Mouse (Mus musculus) heart, embryonic 14.5 days (tissue): Measurements from ENCODE around the gene Lztfl1. TPM values are rescaled to one million over a fixed set of nuclear protein-coding genes. Genes with fewer than 3 reads are reported as not detected.
A peak's percentile ranks its signal among the peaks of the same experiment; 100 is the strongest.
"Not testable (repeated sequence)": the region's sequence is repeated elsewhere in the genome, so short reads cannot be mapped to it uniquely, and the experiment has no call there.

Experiments used
- ATAC-seq: fragments of 200-750 bp; cut with Nextera tagmentation; 2 replicates; pipeline ENCODE4 v1.8.0; 2017; ENCODE audit warnings: low read depth, moderate TSS enrichment; ENCODE audit not compliant: insufficient number of reproducible peaks, insufficient read depth, low FRiP score
- H3K27ac ChIP-seq, 2 experiments: fragments of 200-500 bp in 1 of 2; fragments of 300-500 bp in 1 of 2; sonication (generic) in 1 of 2; replicated peaks in 1 of 2; 2 replicates each; pipeline ENCODE4 v1.5.1; 2012 to 2014; ENCODE audit warnings: low read depth in 2 of 2, low read length in 2 of 2, control low read depth in 1 of 2, mild to moderate bottlenecking in 1 of 2, mixed read lengths in 1 of 2; ENCODE audit not compliant: control insufficient read depth in 1 of 2, insufficient read depth in 1 of 2
- H3K27me3 ChIP-seq: fragments of 300-500 bp; sonication (generic); 2 replicates; pipeline ENCODE4 v1.6.1; 2014; ENCODE audit warnings: mild to moderate bottlenecking, low read length, control low read depth; ENCODE audit not compliant: control insufficient read depth, insufficient read depth
- H3K36me3 ChIP-seq: fragments of 300-500 bp; sonication (generic); 2 replicates; pipeline ENCODE4 v1.6.1; 2014; ENCODE audit warnings: mild to moderate bottlenecking, control low read depth, low read length, mixed read lengths; ENCODE audit not compliant: control insufficient read depth, insufficient read depth
- H3K4me1 ChIP-seq, 2 experiments: fragments of 200-500 bp in 1 of 2; fragments of 300-500 bp in 1 of 2; sonication (generic) in 1 of 2; 2 replicates each; pipeline ENCODE4 v1.6.1; 2012 to 2014; ENCODE audit warnings: low read length in 2 of 2, control low read depth in 1 of 2, mixed read lengths in 1 of 2; ENCODE audit not compliant: control insufficient read depth in 2 of 2, insufficient read depth in 2 of 2
- H3K4me2 ChIP-seq: fragments of 300-500 bp; sonication (generic); 2 replicates; pipeline ENCODE4 v1.6.1; 2014; ENCODE audit warnings: mild to moderate bottlenecking, low read length
- H3K4me3 ChIP-seq, 2 experiments: fragments of 200-500 bp in 1 of 2; fragments of 300-500 bp in 1 of 2; sonication (generic) in 1 of 2; 2 replicates each; pipeline ENCODE4 v1.5.1; 2012 to 2014; ENCODE audit warnings: low read length in 2 of 2, mild to moderate bottlenecking in 2 of 2, control low read depth in 1 of 2, low read depth in 1 of 2, moderate library complexity in 1 of 2; ENCODE audit not compliant: control insufficient read depth in 1 of 2, insufficient read depth in 1 of 2
- H3K9ac ChIP-seq: fragments of 300-500 bp; sonication (generic); 2 replicates; pipeline ENCODE4 v1.6.1; 2014; ENCODE audit warnings: mild to moderate bottlenecking, low read length
- H3K9me3 ChIP-seq: fragments of 300-500 bp; sonication (generic); 2 replicates; pipeline ENCODE4 v1.6.1; 2016; ENCODE audit warnings: low read length, control low read depth; ENCODE audit not compliant: control insufficient read depth
- WGBS: fragments of 180-500 bp; shearing (Covaris S2); extraction: QIAGEN DNeasy Blood & Tissue Kit; methylation state at CpG from one replicate; pipeline ENCODE4 v1.1.7; 2014; 5-methylcytosine and 5-hydroxymethylcytosine counted together
- polyA plus RNA-seq: library from polyadenylated mRNA; unstranded; fragments of >200 nt; fragmentation: Nextera tagmentation; extraction: Ambion mirVana; gene quantifications from 2 replicates; pipeline ENCODE4 v1.2.1, GENCODE M21; 2014

The Lztfl1 gene
- polyA plus RNA-seq, 1 experiment from 2014 or later: 39.3 TPM

DNA sequence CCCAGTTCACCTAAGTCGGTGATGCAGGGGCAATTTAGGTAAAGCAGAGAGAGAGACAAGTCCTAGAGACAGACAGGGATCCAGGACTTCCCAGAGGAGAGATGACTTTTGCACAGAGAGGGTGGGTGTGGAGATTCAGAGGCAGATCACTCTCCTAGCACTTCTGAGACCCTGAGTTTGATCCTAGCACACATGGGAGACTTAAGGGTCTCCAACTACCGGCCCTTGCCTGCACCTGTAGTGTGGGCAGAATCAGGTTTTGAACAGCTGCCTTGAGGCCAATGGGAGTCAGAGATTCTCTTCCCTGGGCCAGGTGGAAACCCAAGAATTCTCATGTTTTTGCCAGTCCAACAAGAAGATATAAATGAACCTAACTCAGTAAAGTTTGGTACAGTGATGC is 38.3 kb downstream of the Lztfl1 start:
- Histone ChIP-seq H3K9me3 (no peaks in the 10 kb centered on the region), H3K9ac (no peak overlapping the region), H3K4me1 (peaks cover 5 to 9% of the 10 kb centered on the region in 2 experiments; a peak in 3 of 4 replicates), H3K4me2 (peak overlapping the region; percentile 80), H3K36me3 (no peaks in the 10 kb centered on the region), H3K27me3 (peaks cover 78% of the 10 kb centered on the region), H3K4me3 (no peak overlapping the region), H3K27ac (no peak overlapping the region)
- WGBS: 28% methylated on average over 2 of the region's 2 CpGs
- ATAC-seq: no peak

DNA sequence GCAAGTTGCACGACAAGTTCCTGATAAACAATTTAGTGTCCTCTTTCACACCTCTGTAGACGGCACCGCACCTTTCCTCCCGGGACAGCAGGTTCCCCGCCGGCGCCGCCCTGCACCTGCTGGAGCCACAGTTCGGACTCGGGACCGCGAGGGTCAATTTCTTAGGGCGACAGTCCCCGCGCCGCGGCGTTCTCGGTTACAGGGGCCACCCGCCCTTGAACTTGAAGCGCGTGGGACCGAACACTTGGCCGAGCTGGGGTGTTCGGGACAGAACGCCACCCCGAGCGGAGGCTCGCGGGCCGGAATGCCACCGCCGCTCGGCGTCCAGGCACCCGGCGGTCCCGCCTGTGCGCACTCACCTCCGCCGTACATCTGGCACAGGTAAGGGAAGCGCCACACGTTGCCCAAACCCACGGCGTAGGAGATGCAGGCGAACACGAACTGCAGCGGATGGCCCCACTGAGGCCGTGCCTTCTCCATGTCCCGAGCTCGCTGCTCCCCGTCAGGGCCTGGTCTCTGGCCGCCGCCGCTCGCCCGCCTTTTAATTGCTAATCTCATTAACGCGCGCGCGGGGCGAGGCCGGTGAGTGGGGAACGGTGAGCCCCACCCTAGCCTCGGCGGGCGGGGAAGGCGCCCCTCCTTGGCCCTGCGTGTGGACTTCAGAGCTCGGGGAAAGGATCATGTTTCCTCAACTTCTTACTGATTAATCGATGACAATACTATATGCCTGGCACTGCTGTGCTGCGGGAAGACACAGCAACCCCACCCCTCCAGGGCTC is 39.0 kb downstream of the Lztfl1 start, which contains the start of the genes Ccr9 and Slc6a20a:
Ccr9 (plus strand) TSS at position 113 of the 779 bp plus-strand sequence.
Slc6a20a (minus strand) TSS at position 559 of the 779 bp plus-strand sequence.
- H3K27ac ChIP-seq: no peak within 1 kb of the TSS
- no peaks in the 10 kb centered on the region for H3K36me3 ChIP-seq
- no peak for ATAC-seq
- H3K4me2 ChIP-seq: peak within 1 kb of the TSS; percentile 80
- peak within 1 kb of the TSS; percentile 34 to 44 for H3K4me3 ChIP-seq
- H3K9me3 ChIP-seq: no peaks in the 10 kb centered on the region
- WGBS: 1% methylated on average over 73 of the region's 73 CpGs
- H3K27me3 ChIP-seq: peaks cover 84% of the 10 kb centered on the region
- H3K9ac ChIP-seq: peak within 1 kb of the TSS; percentile 14; the same call in 1 of the 2 replicates
- peaks cover 5 to 9% of the 10 kb centered on the region in 2 experiments; a peak in 3 of 4 replicates for H3K4me1 ChIP-seq

DNA sequence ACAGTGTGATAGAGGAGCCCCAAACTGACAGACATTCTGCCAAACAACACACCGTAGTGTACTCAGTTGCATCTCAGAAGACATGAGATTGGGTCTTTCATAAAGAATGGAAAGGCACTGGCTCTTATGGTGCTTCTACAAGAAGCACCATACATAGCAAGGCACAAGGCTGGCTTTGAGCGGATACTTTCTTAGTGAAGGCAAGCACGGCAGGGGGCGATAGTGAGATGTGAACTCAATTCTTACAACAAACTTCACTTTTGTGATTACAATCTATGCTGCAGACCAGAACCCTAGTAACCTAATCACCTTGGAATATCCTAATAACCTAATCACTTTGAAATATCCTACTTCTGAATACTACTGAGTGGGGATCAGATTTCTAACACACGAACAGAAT is 51.9 kb downstream of the Lztfl1 start:
- H3K4me3 ChIP-seq: no peak overlapping the region
- H3K27ac ChIP-seq: no peak overlapping the region
- H3K4me2 ChIP-seq: no peak overlapping the region
- 55% methylated on average over 5 of the region's 5 CpGs for WGBS
- no peak overlapping the region for H3K9ac ChIP-seq
- no peaks in the 10 kb centered on the region for H3K36me3 ChIP-seq
- no peaks in the 10 kb centered on the region for H3K4me1 ChIP-seq
- no peaks in the 10 kb centered on the region for H3K27me3 ChIP-seq
- H3K9me3 ChIP-seq: no peaks in the 10 kb centered on the region
- no peak for ATAC-seq

DNA sequence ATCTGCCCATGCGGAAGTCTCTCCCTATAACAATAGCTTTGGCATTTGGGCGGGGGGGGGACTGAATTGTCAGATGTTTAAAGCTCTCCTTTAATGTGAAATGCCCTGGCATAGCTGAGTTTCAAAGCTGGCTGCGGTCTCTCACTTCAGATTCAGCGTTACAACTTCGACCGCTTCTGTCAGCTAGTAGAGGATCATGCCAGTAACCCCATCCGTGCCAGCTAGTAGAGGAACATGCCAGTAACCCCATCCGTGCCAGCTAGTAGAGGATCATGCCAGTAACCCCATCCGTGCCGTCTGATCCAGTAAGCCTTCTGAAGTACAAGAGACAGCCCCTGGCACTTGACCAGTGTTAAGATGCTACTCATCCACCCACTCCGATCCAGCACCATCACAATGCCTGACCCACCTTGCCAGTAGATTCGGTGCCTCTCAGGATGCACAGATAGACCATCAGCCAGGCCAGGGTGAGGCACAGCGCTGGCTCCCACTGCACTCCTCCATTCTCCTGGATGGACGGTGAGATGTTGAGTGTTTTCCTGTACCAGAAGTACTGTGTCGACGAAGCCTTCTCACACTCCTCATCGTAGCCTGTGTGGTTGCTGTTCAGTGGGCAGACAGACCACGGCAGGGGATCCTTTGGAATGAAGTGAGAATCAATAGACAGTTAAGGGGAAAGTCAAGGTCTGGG is 57.4 kb downstream of the Lztfl1 start:
- H3K27ac ChIP-seq, H3K27me3 ChIP-seq, H3K4me2 ChIP-seq, H3K36me3 ChIP-seq, H3K4me3 ChIP-seq, H3K9me3 ChIP-seq, H3K9ac ChIP-seq, ATAC-seq, H3K4me1 ChIP-seq: not testable (repeated sequence)
- WGBS: 75% methylated on average over 17 of the region's 18 CpGs

DNA sequence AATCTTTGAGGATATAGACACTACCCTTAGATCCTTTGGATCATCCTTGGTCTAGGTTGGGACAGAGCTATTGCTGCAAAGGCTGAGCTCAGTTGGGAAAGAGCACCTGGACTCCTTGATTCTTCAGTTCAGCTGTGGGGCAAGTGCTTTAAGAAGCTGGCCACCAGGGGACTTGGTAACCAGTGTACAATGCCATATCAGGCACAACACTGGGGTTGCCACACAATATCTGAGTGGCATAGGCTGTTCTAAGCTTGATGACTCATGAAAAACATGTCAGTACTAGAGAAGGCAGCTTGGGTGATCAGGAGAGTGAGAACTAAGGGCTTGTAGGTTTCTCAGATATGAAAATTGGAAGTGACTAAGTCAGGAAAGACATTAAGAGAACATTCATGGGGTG is 58.5 kb downstream of the Lztfl1 start:
- Histone ChIP-seq H3K27me3 (peaks cover 2% of the 10 kb centered on the region; the same call in 1 of the 2 replicates), H3K4me2 (no peak overlapping the region), H3K9ac (no peak overlapping the region), H3K4me1 (no peaks in the 10 kb centered on the region), H3K4me3 (no peak overlapping the region), H3K9me3 (no peaks in the 10 kb centered on the region), H3K36me3 (no peaks in the 10 kb centered on the region), H3K27ac (no peak overlapping the region)
- no peak for ATAC-seq

DNA sequence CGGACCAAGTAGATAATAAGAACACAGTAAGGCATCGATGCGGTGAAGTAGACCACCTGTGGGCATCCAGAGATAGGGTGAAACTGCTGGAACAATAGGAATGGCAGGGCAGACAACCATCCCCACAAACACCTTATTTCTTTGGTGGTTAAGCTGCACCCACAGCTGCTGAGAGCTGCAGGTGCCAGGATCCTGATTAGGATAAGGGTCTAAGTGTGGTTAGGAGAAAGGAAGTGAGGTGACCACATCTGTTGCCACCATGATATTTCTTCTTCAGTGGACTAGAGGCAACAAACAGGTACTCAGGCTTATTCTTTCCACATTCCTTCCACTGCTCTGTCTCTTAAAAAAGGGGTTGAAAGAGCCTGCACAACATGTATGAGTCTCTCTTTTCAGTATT is 60.0 kb downstream of the Lztfl1 start:
- Histone ChIP-seq H3K9me3 (no peaks in the 10 kb centered on the region), H3K9ac (no peak overlapping the region), H3K36me3 (no peaks in the 10 kb centered on the region), H3K4me3 (no peak overlapping the region), H3K4me1 (no peaks in the 10 kb centered on the region), H3K27ac (no peak overlapping the region), H3K4me2 (no peak overlapping the region), H3K27me3 (peaks cover 2% of the 10 kb centered on the region; the same call in 1 of the 2 replicates)
- WGBS: 71% methylated on average over 3 of the region's 3 CpGs
- ATAC-seq: no peak

DNA sequence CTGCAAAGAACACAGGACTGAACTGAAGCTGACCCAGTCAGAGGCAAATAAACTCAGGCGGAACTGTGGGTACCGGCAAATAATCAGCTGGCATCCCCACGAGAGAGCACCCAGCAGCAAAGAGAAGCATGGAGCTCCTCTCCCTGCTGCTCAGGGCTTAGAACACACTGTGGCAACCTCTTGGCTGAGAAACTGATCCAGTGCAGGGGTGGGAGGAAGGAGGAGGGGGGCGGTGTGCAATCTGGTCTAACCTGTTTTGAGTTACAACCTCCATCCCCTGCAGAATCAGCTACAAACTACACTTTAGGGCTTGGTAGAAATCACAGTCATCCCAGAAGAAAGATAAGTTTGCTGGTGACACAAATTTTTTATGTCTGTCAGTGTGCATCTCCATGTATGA is 66.1 kb downstream of the Lztfl1 start:
- H3K9me3 ChIP-seq: no peaks in the 10 kb centered on the region
- no peak overlapping the region for H3K9ac ChIP-seq
- H3K4me2 ChIP-seq: no peak overlapping the region
- no peak overlapping the region for H3K27ac ChIP-seq
- no peaks in the 10 kb centered on the region for H3K4me1 ChIP-seq
- no peaks in the 10 kb centered on the region for H3K27me3 ChIP-seq
- H3K36me3 ChIP-seq: no peaks in the 10 kb centered on the region
- no peak for ATAC-seq
- 44% methylated on average over 4 of the region's 4 CpGs for WGBS
- H3K4me3 ChIP-seq: no peak overlapping the region
